Mouse (Mus musculus) CD4-positive, CD25-positive, alpha-beta regulatory T cell (primary cell): ENCODE data around the gene Zfp85. TPM values are rescaled to one million over a fixed set of nuclear protein-coding genes. Genes with fewer than 3 reads are reported as not detected.

Experiments
- polyA plus RNA-seq: library from polyadenylated mRNA; unstranded; fragments of 100-300 nt; shearing (Covaris generic); gene quantifications from one replicate; pipeline ENCODE4 v1.2.1, GENCODE M21; 2017

Zfp85 gene
- polyA plus RNA-seq = 8.9 TPM

GRCm38 (mm10) chr13:67754333-67755306 lies at the start of gene Zfp85:
Zfp85 (minus strand) TSS chr13:67755228.

GRCm38 (mm10) chr13:67779265-67780221 lies 24.5 kb upstream of the Zfp85 start, which contains the start of gene Zfp493:
Zfp493 (plus strand) TSS chr13:67779693.

GRCm38 (mm10) chr13:67728641-67729318 lies 26.2 kb downstream of the Zfp85 start, which contains the start of gene Zfp65:
Zfp65 (minus strand) TSS chr13:67729173.

Other genes starting within 250 kb of the Zfp85 start
- gene Gm26965, start 229.1 kb downstream of the Zfp85 start, polyA plus RNA-seq = not detected
- gene Zfp87, start 229.1 kb downstream of the Zfp85 start, polyA plus RNA-seq = 41.3 TPM
- 18.8 TPM for gene Zfp748, start 201.4 kb downstream of the Zfp85 start, polyA plus RNA-seq
- gene Zfp729b, start 145.5 kb downstream of the Zfp85 start, polyA plus RNA-seq = 7.9 TPM
- gene Gm49345, start 117.5 kb downstream of the Zfp85 start, polyA plus RNA-seq = 3.7 TPM
- gene Zfp729a, start 117.4 kb downstream of the Zfp85 start, polyA plus RNA-seq = 9.0 TPM
- gene Zfp738, start 68.2 kb downstream of the Zfp85 start, polyA plus RNA-seq = 20.4 TPM
- 9.5 TPM for gene Zfp65, start 26.1 kb downstream of the Zfp85 start, polyA plus RNA-seq
- gene Zfp493, start 24.5 kb upstream of the Zfp85 start, polyA plus RNA-seq = 1.8 TPM
- 5.3 TPM for gene Zfp273, start 58.5 kb upstream of the Zfp85 start, polyA plus RNA-seq
- gene Gm10037, start 75.9 kb upstream of the Zfp85 start, polyA plus RNA-seq = not detected
- gene BC048507, start 108.1 kb upstream of the Zfp85 start, polyA plus RNA-seq = not detected